Mouse (Mus musculus) forebrain, postnatal 0 days (tissue): Measurements from ENCODE around the gene Crebl2. TPM values are rescaled to one million over a fixed set of nuclear protein-coding genes. Genes with fewer than 3 reads are reported as not detected.
A peak's percentile ranks its signal among the peaks of the same experiment; 100 is the strongest.

ENCODE experiments used
- ATAC-seq: fragments of 200-750 bp; cut with Nextera tagmentation; 2 replicates; pipeline ENCODE4 v1.8.0; 2017; ENCODE audit warnings: mild to moderate bottlenecking, moderate library complexity
- DNase-seq: peaks from one replicate; pipeline ENCODE4 v3.0.0-alpha.2; 2015
- H3K27ac ChIP-seq: fragments of 300-500 bp; sonication (generic); 2 replicates; pipeline ENCODE4 v1.5.1; 2014; ENCODE audit warnings: low read depth, mild to moderate bottlenecking, antibody characterized with exemption, low read length, moderate library complexity, mixed read lengths
- H3K27me3 ChIP-seq: fragments of 300-500 bp; sonication (generic); 2 replicates; pipeline ENCODE4 v1.6.1; 2014; ENCODE audit warnings: mild to moderate bottlenecking, low read length, mixed read lengths; ENCODE audit not compliant: insufficient read depth
- H3K36me3 ChIP-seq: fragments of 300-500 bp; sonication (generic); 2 replicates; pipeline ENCODE4 v1.6.1; 2014; ENCODE audit warnings: mild to moderate bottlenecking, moderate library complexity; ENCODE audit not compliant: insufficient read depth
- H3K4me1 ChIP-seq: fragments of 300-500 bp; sonication (generic); 2 replicates; pipeline ENCODE4 v1.6.1; 2014; ENCODE audit warnings: antibody characterized with exemption; ENCODE audit not compliant: insufficient read depth
- H3K4me2 ChIP-seq: fragments of 300-500 bp; sonication (generic); 2 replicates; pipeline ENCODE4 v1.6.1; 2014; ENCODE audit warnings: low read depth, mild to moderate bottlenecking, moderate library complexity
- H3K4me3 ChIP-seq: fragments of 300-500 bp; sonication (generic); 2 replicates; pipeline ENCODE4 v1.5.1; 2014; ENCODE audit warnings: low read depth, low read length, mixed read lengths
- H3K9ac ChIP-seq: fragments of 300-500 bp; sonication (generic); 2 replicates; pipeline ENCODE4 v1.6.1; 2014; ENCODE audit warnings: mild to moderate bottlenecking
- H3K9me3 ChIP-seq: fragments of 300-500 bp; sonication (generic); 2 replicates; pipeline ENCODE4 v1.6.1; 2016; ENCODE audit warnings: low read length
- CTCF ChIP-seq: sonication (generic); IDR thresholded peaks from 2 replicates; pipeline ENCODE4 v1.5.1; 2016; ENCODE audit warnings: antibody characterized with exemption, control low read depth, low read depth
- whole genome bisulfite sequencing: fragments of 180-500 bp; shearing (Covaris S2); extraction: QIAGEN DNeasy Blood & Tissue Kit; methylation state at CpG from one replicate; pipeline ENCODE4 v1.1.7; 2014; 5-methylcytosine and 5-hydroxymethylcytosine counted together
- polyA plus RNA-seq: library from polyadenylated mRNA; unstranded; fragments of >200 nt; fragmentation: Nextera tagmentation; extraction: Ambion mirVana; gene quantifications from 2 replicates; pipeline ENCODE4 v1.2.1, GENCODE M21; 2015
- total RNA-seq: library from RNA; depleted of rRNA; stranded (reverse); fragments of >200 nt; gene quantifications from 2 replicates; pipeline ENCODE4 v1.2.3, GENCODE M21; 2014; rRNA removed

Crebl2 gene
- 5.2 and 7.9 TPM in 2 replicates for total RNA-seq
- 1.6 and 2.6 TPM in 2 replicates for polyA plus RNA-seq

DNA sequence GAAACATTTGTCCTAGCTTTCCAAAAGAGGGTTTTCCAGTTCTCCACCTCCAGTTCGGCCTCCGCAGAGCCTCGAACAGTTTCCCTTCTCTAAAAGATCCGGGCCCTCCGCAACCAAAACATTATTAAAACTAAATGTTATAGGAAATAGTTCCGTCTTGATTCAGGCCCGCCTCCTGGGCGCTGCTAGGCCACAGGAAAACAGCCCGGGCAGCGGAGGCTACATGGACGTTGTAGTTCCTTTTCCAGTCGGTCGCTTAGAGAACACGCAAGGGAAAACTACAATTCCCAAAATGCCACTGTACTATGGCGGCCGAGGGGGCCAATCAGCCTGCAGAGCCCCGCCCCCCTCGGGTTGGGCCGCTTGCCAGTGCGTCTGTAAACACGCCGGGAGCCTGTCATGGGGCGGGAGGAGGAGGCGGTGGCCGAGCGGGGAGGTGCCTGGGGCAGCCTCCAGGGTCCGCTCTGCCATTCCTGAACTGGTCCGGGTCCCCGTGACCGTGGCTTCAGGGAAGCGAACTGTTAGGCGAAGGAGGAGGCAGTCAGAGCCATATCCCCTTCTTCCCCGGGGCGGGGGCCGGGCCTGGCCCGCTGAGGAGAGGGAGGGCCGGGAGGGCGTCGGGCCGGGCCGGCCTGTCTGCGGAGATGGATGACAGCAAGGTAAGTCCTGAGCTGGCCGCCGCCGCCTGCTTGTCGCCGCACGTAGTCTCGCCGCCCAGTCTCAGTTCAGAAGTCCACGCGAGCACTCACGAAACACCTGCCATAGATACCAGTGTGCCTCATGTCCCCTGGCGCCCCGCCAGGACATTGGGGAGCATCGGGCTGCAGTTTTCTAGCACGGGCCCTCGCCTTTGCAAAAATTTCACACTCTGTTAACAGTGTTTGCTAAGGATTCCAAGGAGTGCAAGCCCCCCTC is at the start of gene Crebl2:
Gene Crebl2 (plus strand): TSS at position 369 of the 915 bp plus-strand sequence.
- Histone ChIP-seq H3K27me3 (no peaks in the 10 kb centered on the region), H3K27ac (peak within 1 kb of the TSS; percentile 84), H3K4me3 (peak within 1 kb of the TSS; percentile 87), H3K36me3 (no peaks in the 10 kb centered on the region), H3K9me3 (no peaks in the 10 kb centered on the region), H3K4me1 (no peaks in the 10 kb centered on the region; the same call in 1 of the 2 replicates), H3K9ac (peak within 1 kb of the TSS; percentile 88), H3K4me2 (peak within 1 kb of the TSS; percentile 68)
- 2% methylated on average over 57 of the region's 58 CpGs for WGBS
- peak; percentile 32 for TF ChIP-seq CTCF
- peak; percentile 98 for ATAC-seq
- DNase-seq: peak; percentile 98

DNA sequence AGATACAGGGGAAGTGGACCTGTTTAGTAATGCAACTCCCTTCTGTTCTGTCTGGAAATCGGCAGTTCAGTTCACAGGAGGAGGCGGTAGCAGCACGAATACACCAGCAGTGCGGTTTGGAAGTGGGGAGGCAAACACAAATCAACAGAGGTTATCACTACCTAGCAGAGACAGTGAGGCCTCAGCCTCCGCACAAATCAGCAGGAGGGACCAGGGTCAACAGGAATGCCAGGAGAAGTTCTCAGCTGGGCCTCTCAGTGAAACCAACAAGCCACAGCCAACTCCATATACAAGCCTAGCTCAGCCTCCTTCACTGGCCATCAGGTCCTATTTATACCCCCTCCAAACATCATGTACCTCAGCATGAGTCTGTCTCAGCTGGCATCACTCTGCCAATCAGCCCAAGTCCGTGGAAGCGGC is 48.5 kb upstream of the Crebl2 start:
- H3K4me2 ChIP-seq: no peak overlapping the region
- whole genome bisulfite sequencing: 82% methylated on average over 7 of the region's 7 CpGs

DNA sequence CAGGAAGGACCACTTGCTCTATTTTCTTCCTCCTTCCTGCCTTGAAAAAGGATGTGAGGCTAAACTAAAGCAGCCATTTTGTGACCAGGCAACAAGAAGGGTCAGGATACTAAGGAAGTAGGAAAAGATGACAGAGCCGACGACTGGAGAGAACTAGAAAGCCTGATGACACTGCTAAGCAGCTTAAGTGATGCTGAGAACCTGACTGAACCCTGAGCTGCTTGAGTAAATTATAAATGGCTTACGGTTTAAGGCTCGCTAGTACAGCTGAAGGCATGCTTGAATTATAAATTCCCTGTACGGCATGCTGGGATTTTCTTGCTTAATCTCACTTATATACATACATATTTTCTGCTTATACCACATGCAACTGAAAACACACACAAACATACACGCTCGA is 47.1 kb upstream of the Crebl2 start:
- TF ChIP-seq CTCF: no peak
- H3K27ac ChIP-seq: no peak overlapping the region
- ATAC-seq (no peak), DNase-seq (no peak)
- no peak overlapping the region for H3K4me2 ChIP-seq
- no peaks in the 10 kb centered on the region for H3K27me3 ChIP-seq
- no peak overlapping the region for H3K4me3 ChIP-seq
- no peaks in the 10 kb centered on the region for H3K4me1 ChIP-seq
- 88% methylated on average over 7 of the region's 7 CpGs for WGBS
- H3K9ac ChIP-seq: no peak overlapping the region
- H3K36me3 ChIP-seq: no peaks in the 10 kb centered on the region
- H3K9me3 ChIP-seq: no peaks in the 10 kb centered on the region

More for the DNA sequence above, 48.5 kb upstream of the Crebl2 start:
- H3K27ac ChIP-seq: no peak overlapping the region
- no peaks in the 10 kb centered on the region for H3K4me1 ChIP-seq
- no peaks in the 10 kb centered on the region for H3K27me3 ChIP-seq
- DNase-seq (no peak), ATAC-seq (no peak)
- no peak for TF ChIP-seq CTCF
- H3K9ac ChIP-seq: no peak overlapping the region
- H3K36me3 ChIP-seq: no peaks in the 10 kb centered on the region
- no peaks in the 10 kb centered on the region for H3K9me3 ChIP-seq
- H3K4me3 ChIP-seq: no peak overlapping the region

DNA sequence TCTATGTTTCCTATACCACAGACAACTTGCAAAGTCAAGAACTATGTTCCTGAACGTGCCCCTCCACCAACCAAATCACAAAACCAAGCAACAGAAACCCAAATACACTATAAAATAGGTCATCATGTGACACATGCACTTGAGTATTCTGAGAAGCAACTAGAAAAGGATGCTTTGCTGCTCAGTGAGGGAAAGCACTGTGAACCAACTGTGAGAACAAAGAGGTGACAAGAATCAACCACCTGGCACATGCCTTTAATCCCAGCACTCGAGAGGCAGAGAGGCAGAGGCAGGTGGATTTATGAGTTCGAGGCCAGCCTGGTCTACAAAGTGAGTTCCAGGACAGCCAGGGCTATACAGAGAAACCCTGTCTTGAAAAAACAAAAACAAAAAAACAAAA is 43.5 kb upstream of the Crebl2 start:
- no peak for TF ChIP-seq CTCF
- no peak for ATAC-seq
- Histone ChIP-seq H3K36me3 (no peaks in the 10 kb centered on the region), H3K9ac (no peak overlapping the region), H3K9me3 (no peaks in the 10 kb centered on the region), H3K4me2 (no peak overlapping the region), H3K4me1 (no peaks in the 10 kb centered on the region), H3K27ac (no peak overlapping the region), H3K4me3 (no peak overlapping the region), H3K27me3 (no peaks in the 10 kb centered on the region)
- 60% methylated on average over 3 of the region's 3 CpGs for WGBS
- DNase-seq: no peak

DNA sequence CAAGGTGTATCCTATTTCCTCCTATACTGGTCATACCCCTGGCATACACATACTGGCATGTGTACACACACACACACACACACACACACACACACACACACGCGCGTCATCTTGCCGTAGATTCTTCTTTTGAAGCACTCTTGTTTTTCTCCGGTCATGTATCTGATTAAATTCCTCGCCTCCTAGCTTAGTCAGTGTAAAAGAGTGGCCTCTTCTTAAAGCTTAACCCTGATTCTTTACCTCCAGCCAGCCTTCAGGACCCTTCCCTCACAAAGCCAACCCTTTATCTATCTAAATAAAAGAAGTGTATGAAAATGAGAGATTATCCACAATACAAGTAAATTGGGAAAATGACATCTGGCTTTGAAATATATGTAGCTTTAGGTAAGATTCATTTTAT is 40.9 kb upstream of the Crebl2 start:
- TF ChIP-seq CTCF: no peak
- no peaks in the 10 kb centered on the region for H3K27me3 ChIP-seq
- no peak overlapping the region for H3K4me2 ChIP-seq
- no peak for DNase-seq
- H3K36me3 ChIP-seq: no peaks in the 10 kb centered on the region
- no peak overlapping the region for H3K27ac ChIP-seq
- no peak for ATAC-seq
- H3K9ac ChIP-seq: no peak overlapping the region
- H3K4me3 ChIP-seq: no peak overlapping the region
- no peaks in the 10 kb centered on the region for H3K9me3 ChIP-seq
- no peaks in the 10 kb centered on the region for H3K4me1 ChIP-seq
- WGBS: 48% methylated on average over 6 of the region's 6 CpGs

DNA sequence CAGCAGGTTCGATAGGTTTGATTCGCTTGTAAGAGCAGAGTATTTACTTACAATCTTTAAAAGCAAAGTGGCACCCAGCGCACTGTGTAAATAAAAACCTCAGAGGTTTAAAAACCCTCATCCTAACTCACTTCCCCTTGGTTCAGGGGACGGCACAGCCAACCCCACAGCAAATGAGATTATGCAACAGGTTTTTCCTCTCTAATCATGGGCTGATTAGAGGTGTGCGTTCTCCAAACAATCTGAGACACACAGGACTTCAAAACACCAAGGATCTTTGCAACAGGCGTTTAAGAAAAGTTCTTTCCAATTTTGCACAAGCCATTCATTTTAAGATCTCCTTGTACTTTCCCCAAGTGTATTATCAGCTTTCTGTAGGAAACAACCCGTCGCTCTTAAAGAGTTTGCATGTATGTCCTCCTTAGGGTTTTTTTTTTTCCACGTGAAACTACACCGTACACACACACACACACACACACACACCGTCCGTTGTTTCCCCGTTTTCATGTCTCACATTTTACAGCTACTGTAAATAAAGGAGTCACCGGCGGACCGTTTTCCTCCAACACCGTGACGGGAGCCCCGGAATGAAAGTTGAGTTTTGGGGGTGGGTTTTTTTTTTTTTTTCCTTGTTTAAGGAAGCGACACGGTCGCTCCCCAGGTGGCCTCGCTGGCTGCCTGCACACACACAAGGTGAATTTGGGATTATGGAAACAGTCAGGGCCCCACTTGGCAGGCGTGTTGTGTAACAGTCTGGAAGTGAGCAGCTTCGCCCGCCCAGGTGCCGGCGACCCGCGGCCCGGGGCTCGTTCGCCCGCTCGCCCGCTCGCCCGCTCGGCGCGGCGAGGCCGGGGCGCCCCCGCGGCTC is 38.5 kb upstream of the Crebl2 start:
- 4% methylated on average over 42 of the region's 46 CpGs for WGBS

More for the DNA sequence above, 38.5 kb upstream of the Crebl2 start:
- peak overlapping the region; percentile 80; the same call in 1 of the 2 replicates for H3K27ac ChIP-seq
- no peaks in the 10 kb centered on the region for H3K4me1 ChIP-seq
- peak overlapping the region; percentile 83 for H3K4me2 ChIP-seq
- no peaks in the 10 kb centered on the region for H3K27me3 ChIP-seq
- peak overlapping the region; percentile 65 for H3K9ac ChIP-seq
- no peaks in the 10 kb centered on the region for H3K36me3 ChIP-seq
- no peak for TF ChIP-seq CTCF
- ATAC-seq (no peak), DNase-seq (peak; percentile 25)
- H3K9me3 ChIP-seq: no peaks in the 10 kb centered on the region
- H3K4me3 ChIP-seq: peak overlapping the region; percentile 76
